Mouse (Mus musculus) small intestine, adult 2 months (tissue): Measurements from ENCODE around the gene Resf1. TPM values are rescaled to one million over a fixed set of nuclear protein-coding genes. Genes with fewer than 3 reads are reported as not detected.
"Not testable (repeated sequence)": the region's sequence is repeated elsewhere in the genome, so short reads cannot be mapped to it uniquely, and the experiment has no call there.

ENCODE experiments used
- H3K27ac ChIP-seq: fragments of 200-500 bp; 2 replicates; pipeline ENCODE4 v1.5.1; 2012; ENCODE audit warnings: low read depth, low read length, control low read depth, inconsistent platforms; ENCODE audit not compliant: insufficient read depth
- H3K27me3 ChIP-seq: fragments of 200-500 bp; 2 replicates; pipeline ENCODE4 v1.6.1; 2012; ENCODE audit warnings: mild to moderate bottlenecking, moderate library complexity, low read length, inconsistent platforms; ENCODE audit not compliant: control insufficient read depth, insufficient read depth
- H3K36me3 ChIP-seq: fragments of 200-500 bp; 2 replicates; pipeline ENCODE4 v1.6.1; 2012; ENCODE audit warnings: mild to moderate bottlenecking, low read length, control low read depth, inconsistent platforms; ENCODE audit not compliant: control insufficient read depth, insufficient read depth
- H3K4me1 ChIP-seq: fragments of 200-500 bp; 2 replicates; pipeline ENCODE4 v1.6.1; 2012; ENCODE audit warnings: low read length, inconsistent platforms, mixed read lengths; ENCODE audit not compliant: control insufficient read depth, insufficient read depth, insufficient read length
- H3K4me3 ChIP-seq: fragments of 200-500 bp; 2 replicates; pipeline ENCODE4 v1.5.1; 2012; ENCODE audit warnings: low read depth, mild to moderate bottlenecking, control low read depth, inconsistent platforms, low read length, moderate library complexity
- CTCF ChIP-seq: fragments of 200-500 bp; IDR thresholded peaks from 2 replicates; pipeline ENCODE4 v1.5.1; 2012; ENCODE audit warnings: low read depth, mild to moderate bottlenecking, control low read depth, inconsistent platforms, low read length, moderate library complexity, mixed read lengths; ENCODE audit not compliant: insufficient replicate concordance, insufficient read length; ENCODE audit errors: extremely low read depth
- POLR2A ChIP-seq: fragments of 200-500 bp; IDR thresholded peaks from 2 replicates; pipeline ENCODE4 v1.6.1; 2012; ENCODE audit warnings: low read depth, mild to moderate bottlenecking, control low read depth, inconsistent platforms, low read length, moderate library complexity
- WGBS: fragments of 180-500 bp; shearing (Covaris S2); methylation state at CpG from one replicate; pipeline ENCODE4 v1.1.7; 2018; 5-methylcytosine and 5-hydroxymethylcytosine counted together
- polyA plus RNA-seq: library from polyadenylated mRNA; depleted of rRNA; stranded (reverse); fragments of >200 nt; gene quantifications from 2 replicates; pipeline ENCODE4 v1.2.3, GENCODE M21; 2012; rRNA removed

The Resf1 gene
- 4.0 and 12.6 TPM in 2 replicates for polyA plus RNA-seq

GRCm38 (mm10) chr6:149308956-149309932, at the start of gene Resf1:
TSS of gene Resf1 (plus strand) at chr6:149309414.
- 2% methylated on average over 61 of the region's 61 CpGs for WGBS

DNA sequence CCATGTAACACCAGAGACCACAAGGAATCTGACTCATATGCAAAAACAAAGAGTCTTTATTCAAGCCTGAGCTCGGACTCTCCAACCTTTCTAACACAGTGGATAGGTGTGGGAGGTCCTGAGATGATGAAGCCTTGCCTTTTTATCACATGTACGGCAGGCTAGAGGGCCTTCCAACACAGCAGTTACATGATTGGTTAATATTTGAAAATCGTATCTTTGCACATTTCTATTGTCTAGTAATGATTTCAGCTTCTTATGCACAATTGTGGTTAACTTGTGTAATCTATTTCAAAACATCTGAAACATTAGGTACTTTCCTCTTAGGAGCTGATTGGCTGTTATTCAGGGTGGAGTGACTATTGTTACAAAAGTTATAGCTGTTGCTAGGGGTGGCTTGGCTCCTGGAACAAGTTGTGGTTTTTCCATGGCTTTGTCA, 48.4 kb upstream of the Resf1 start:
- Histone ChIP-seq H3K36me3 (no peaks in the 10 kb centered on the region), H3K4me1 (no peaks in the 10 kb centered on the region), H3K27ac (no peak overlapping the region), H3K4me3 (no peak overlapping the region), H3K27me3 (no peaks in the 10 kb centered on the region)
- 75% methylated on average over 3 of the region's 3 CpGs for WGBS
- TF ChIP-seq CTCF, result no peak
- no peak for TF ChIP-seq POLR2A

More at GRCm38 (mm10) chr6:149308956-149309932, at the start of gene Resf1:
- Histone ChIP-seq H3K36me3 (peaks cover 9% of the 10 kb centered on the region), H3K4me3 (peak within 1 kb of the TSS; percentile 79), H3K27ac (peak within 1 kb of the TSS; percentile 96), H3K4me1 (peaks cover 5% of the 10 kb centered on the region), H3K27me3 (no peaks in the 10 kb centered on the region)
- TF ChIP-seq CTCF (no peak), POLR2A (peak; percentile 94)

DNA sequence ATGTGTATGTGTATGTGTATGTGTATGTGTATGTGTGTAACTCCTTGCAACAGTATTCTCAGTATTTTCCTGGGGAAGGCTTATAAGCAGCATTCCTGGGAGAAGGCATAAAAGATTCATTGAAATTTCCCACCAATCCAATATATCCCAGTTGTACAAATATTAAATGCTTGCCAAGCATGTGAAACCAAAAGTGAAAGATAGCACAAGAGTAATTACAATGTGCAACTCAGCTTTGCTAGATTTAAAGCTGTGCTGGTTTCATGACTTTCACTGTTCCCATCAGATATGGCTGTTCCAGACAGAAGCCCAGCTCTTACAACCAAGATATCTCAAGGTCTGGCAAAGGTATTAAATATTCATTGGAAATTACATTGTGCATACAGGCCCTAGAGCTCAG, 41.3 kb upstream of the Resf1 start:
- Histone ChIP-seq H3K4me1 (no peaks in the 10 kb centered on the region), H3K36me3 (no peaks in the 10 kb centered on the region), H3K27me3 (no peaks in the 10 kb centered on the region), H3K27ac (no peak overlapping the region), H3K4me3 (no peak overlapping the region)
- TF ChIP-seq CTCF (no peak), POLR2A (no peak)

DNA sequence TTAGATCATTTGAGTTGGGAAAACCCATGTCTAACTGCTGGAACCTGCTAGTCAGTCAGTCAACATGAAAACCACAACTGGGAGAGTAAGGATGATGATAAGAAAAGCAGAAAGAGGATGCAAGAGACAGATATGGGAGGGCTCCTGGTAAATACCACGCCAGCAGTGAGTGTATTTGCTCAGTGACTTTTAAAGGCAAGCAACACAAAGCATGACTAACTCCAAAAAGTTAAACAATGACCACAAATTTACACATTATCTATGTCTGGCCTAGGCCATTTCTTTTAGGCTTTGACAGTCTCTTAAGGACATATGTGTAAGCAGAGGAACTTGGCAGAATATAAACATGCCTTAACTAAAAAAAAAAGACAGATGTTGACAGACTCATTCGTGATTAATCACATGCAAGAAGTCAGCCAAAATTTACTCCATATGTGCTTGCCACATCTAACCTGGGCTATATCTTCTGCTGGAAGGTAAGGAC, 30.9 kb upstream of the Resf1 start:
- Histone ChIP-seq H3K27me3 (no peaks in the 10 kb centered on the region), H3K4me1 (0 out of 2 replicates have a peak, but pooled peaks cover 2% of the 10 kb centered on the region), H3K36me3 (no peaks in the 10 kb centered on the region), H3K4me3 (no peak overlapping the region), H3K27ac (peak overlapping the region; percentile 33)
- 57% methylated on average over 2 of the region's 2 CpGs for WGBS
- TF ChIP-seq CTCF (no peak), POLR2A (no peak)

DNA sequence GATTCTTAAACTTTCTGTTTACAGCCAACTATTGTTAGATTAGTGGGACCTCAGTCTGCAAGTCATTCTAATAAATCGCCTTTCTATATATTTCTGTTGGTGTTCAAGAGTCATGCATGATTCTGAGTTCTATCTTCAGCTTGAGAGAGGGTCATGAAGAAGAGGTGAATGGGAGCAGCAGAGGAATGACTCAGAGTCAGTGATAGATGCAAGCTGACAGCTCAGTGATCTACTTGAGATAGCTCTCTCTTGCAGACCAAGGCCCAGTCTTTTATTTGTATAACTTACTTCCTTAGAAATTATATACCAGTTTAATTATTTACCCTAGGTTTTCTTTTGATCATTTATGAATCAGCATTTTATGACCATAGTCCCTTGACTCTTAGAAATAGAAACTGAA, 30.3 kb upstream of the Resf1 start:
- 55% methylated on average over 1 of the region's 1 CpGs for WGBS
- TF ChIP-seq CTCF (no peak), POLR2A (no peak)
- Histone ChIP-seq H3K4me1 (0 out of 2 replicates have a peak, but pooled peaks cover 2% of the 10 kb centered on the region), H3K27me3 (no peaks in the 10 kb centered on the region), H3K4me3 (no peak overlapping the region), H3K27ac (peak overlapping the region; percentile 33; the same call in 1 of the 2 replicates), H3K36me3 (0 out of 2 replicates have a peak, but pooled peaks cover 2% of the 10 kb centered on the region)

DNA sequence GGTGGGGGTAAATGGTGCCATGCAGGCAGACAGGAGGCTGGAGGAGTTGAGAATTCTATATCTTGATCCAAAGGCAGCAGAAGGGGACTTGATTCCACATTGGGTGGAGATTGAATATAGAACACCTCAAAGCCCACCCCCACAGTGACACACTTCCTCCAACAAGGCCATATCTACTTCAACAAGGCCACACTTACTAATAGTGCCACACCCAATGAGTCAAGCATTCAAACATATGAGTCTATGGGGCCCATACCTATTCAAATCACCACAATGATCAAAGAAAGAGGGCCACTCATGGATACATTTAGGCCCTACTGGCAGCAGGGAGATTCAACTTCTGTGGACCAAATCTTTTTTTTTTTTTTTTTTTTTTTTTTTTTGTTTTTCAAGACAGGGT, 28.7 kb upstream of the Resf1 start:
- H3K27ac ChIP-seq, result no peak overlapping the region
- no peaks in the 10 kb centered on the region for H3K27me3 ChIP-seq
- no peak for TF ChIP-seq CTCF
- TF ChIP-seq POLR2A, result no peak
- H3K4me3 ChIP-seq, result no peak overlapping the region
- 0 out of 2 replicates have a peak, but pooled peaks cover 2% of the 10 kb centered on the region for H3K4me1 ChIP-seq
- 0 out of 2 replicates have a peak, but pooled peaks cover 2% of the 10 kb centered on the region for H3K36me3 ChIP-seq

DNA sequence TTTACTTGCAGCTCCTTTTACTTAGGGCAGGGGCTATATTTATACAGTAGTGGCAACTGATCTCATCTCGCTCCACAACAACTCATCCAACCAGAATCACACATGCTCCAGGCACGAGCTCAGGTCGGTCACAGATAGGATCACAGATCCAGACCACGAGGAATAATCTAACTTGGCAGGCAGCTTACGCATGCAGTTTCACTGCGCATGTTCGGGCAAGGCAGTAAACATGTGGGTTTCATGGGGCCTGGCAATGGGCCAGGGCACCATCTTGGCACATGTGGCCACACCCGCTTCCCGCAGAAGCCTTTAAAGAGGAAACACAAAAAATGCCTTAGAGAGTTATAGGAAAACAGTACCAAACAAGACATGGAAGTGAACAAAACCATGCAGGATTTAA, 21.0 kb upstream of the Resf1 start:
- WGBS, result 78% methylated on average over 9 of the region's 9 CpGs
- H3K36me3 ChIP-seq, H3K4me3 ChIP-seq, H3K4me1 ChIP-seq, H3K27ac ChIP-seq, H3K27me3 ChIP-seq: not testable (repeated sequence)

DNA sequence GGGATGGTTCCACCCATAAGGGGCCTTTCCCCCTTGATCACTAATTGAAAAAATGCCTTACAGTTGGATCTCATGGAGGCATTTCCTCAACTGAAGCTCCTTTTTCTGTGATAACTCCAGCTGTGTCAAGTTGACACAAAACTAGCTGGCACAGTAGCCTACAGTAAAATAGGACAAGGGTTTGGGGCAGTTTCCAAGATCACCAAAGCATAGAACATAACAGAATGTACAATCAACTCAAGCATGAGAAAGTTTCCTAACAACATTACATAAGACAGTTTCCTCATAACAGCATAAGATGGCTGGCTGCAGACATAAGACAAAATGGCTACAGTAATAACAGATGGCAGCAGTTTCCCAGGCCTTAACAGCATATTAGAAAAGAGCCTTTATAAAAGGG, 6.0 kb upstream of the Resf1 start:
- H3K27me3 ChIP-seq, H3K4me3 ChIP-seq: not testable (repeated sequence)

More for the DNA sequence above, 6.0 kb upstream of the Resf1 start:
- H3K4me1 ChIP-seq, H3K27ac ChIP-seq, H3K36me3 ChIP-seq: not testable (repeated sequence)
